Mouse (Mus musculus) neural tube, embryonic 13.5 days (tissue): ENCODE measurements around the gene Rab31. TPM values are rescaled to one million over a fixed set of nuclear protein-coding genes. Genes with fewer than 3 reads are reported as not detected.

Source experiments
- ATAC-seq: fragments of 200-750 bp; cut with Nextera tagmentation; 2 replicates; pipeline ENCODE4 v1.8.0; 2017; ENCODE audit warnings: low read depth, mild to moderate bottlenecking, moderate TSS enrichment, moderate library complexity
- H3K27ac ChIP-seq: fragments of 300-500 bp; sonication (generic); replicated peaks from 2 replicates; pipeline ENCODE4 v1.5.1; 2015; ENCODE audit warnings: moderate library complexity, mild to moderate bottlenecking, inconsistent platforms
- H3K27me3 ChIP-seq: fragments of 300-500 bp; sonication (generic); 2 replicates; pipeline ENCODE4 v1.6.1; 2015; ENCODE audit warnings: mild to moderate bottlenecking, inconsistent platforms
- H3K36me3 ChIP-seq: fragments of 300-500 bp; sonication (generic); 2 replicates; pipeline ENCODE4 v1.6.1; 2015; ENCODE audit warnings: mild to moderate bottlenecking, inconsistent platforms
- H3K4me1 ChIP-seq: fragments of 300-500 bp; sonication (generic); replicated peaks from 2 replicates; pipeline ENCODE4 v1.6.1; 2015; ENCODE audit warnings: inconsistent platforms
- H3K4me2 ChIP-seq: fragments of 300-500 bp; sonication (generic); 2 replicates; pipeline ENCODE4 v1.6.1; 2015; ENCODE audit warnings: inconsistent platforms, mild to moderate bottlenecking, moderate library complexity
- H3K4me3 ChIP-seq: fragments of 300-500 bp; sonication (generic); 2 replicates; pipeline ENCODE4 v1.5.1; 2015; ENCODE audit warnings: mild to moderate bottlenecking, inconsistent platforms
- H3K9ac ChIP-seq: fragments of 300-500 bp; sonication (generic); 2 replicates; pipeline ENCODE4 v1.6.1; 2015; ENCODE audit warnings: moderate library complexity, mild to moderate bottlenecking, inconsistent platforms
- H3K9me3 ChIP-seq: fragments of 300-500 bp; sonication (generic); 2 replicates; pipeline ENCODE4 v1.6.1; 2016; ENCODE audit warnings: inconsistent platforms
- WGBS: fragments of 180-500 bp; shearing (Covaris S2); methylation state at CpG from one replicate; pipeline ENCODE4 v1.1.7; 2015; 5-methylcytosine and 5-hydroxymethylcytosine counted together
- polyA plus RNA-seq: library from polyadenylated mRNA; unstranded; fragments of >200 nt; fragmentation: Nextera tagmentation; extraction: Ambion mirVana; gene quantifications from 2 replicates; pipeline ENCODE4 v1.2.1, GENCODE M21; 2015

Rab31 gene
- polyA plus RNA-seq, 1 experiment from 2014 or later, result 65.5 TPM

DNA sequence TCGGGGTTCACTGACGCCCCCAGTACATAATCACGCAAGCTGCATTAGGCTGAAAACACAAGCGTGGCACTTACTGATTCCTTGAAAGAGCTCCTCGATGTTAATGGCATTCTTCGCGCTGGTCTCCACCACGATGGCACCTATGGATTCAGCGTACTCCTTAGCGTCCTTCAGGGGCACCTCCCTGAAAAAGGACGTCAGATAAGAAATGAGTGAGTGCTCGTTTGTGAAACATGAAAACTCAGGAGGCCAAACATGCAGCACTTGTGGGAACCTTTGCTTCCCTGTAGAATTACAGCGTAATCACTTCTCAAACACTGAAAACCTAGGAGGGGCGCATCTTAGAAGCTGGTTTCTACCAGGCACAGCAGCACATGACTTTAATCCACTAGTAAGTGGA lies 104.8 kb downstream of the Rab31 start:
- ATAC-seq, result no peak
- Histone ChIP-seq H3K4me3 (no peak overlapping the region), H3K36me3 (peaks cover 13% of the 10 kb centered on the region; the same call in 1 of the 2 replicates), H3K4me2 (no peak overlapping the region), H3K9ac (no peak overlapping the region), H3K4me1 (0 out of 2 replicates have a peak, but pooled peaks cover 5% of the 10 kb centered on the region), H3K27ac (no peak overlapping the region), H3K27me3 (no peaks in the 10 kb centered on the region), H3K9me3 (no peaks in the 10 kb centered on the region)
- 88% methylated on average over 14 of the region's 14 CpGs for WGBS

DNA sequence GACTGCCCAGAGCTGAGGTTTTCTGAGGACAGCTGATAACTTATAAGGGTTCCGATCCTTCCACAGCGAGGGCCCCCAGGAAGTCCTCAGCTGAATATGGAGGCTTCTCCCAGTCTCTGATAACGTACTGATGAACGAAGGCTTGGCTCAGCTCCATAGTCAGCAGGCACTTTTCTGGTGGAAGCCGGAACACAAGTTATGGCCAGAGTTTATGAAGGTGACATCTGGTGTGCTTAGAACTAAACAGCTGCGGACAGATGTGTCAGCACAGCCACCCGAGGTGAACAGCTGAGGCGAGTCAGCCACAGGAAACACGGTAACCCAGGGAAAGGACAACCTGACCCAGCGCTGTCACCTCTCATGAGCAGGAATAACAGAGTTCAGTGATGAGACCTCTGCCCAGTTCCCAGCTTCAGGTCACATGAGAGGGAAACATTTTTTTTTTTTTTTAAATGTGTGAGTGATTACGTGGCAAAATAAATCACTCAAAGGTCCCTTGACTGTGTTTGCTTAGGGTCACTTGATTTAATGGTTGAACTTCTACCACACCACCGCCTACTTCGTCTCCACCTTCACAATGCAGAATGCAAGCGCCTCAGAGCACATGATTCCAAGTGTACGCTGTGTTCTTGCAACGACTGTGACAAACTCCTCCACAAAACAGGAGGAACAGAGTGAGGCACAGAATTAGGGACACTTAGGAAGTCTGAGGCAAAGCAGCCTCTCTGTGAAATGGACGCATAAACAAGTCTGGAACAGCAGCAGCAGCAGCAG lies 106.0 kb downstream of the Rab31 start:
- Histone ChIP-seq H3K27ac (no peak overlapping the region), H3K36me3 (peaks cover 13% of the 10 kb centered on the region; the same call in 1 of the 2 replicates), H3K9me3 (no peaks in the 10 kb centered on the region), H3K4me1 (0 out of 2 replicates have a peak, but pooled peaks cover 5% of the 10 kb centered on the region), H3K27me3 (no peaks in the 10 kb centered on the region), H3K9ac (no peak overlapping the region), H3K4me2 (no peak overlapping the region), H3K4me3 (no peak overlapping the region)
- WGBS, result 82% methylated on average over 17 of the region's 17 CpGs
- ATAC-seq, result no peak

DNA sequence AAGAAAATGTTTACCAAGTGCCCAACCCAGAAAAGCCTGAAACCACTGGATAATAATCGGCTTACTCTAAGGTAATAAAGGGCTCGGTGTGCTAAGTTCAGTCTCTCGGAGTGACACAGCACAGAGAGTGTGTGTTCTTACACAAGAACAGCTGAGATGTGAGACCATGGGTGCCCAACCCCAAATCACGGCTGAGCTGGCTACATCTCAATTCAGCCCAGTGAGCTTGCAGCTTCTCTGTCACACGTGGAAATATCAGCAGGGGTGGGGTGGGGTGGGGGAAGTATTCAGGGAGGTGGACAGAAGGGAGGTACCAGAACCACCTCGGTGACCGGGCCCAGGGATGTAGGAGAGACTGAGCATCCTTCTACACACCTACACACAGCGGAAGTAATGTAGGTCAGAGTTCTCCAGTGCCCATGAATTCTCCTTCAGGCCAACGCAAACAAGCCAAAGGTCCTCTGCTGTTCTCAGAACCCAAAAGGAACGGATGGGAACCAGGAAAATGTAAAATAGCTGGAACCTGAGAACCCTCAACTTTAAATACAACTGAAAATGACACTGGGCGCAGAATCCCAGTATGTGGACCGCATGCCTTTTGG lies 106.7 kb downstream of the Rab31 start:
- no peak overlapping the region for H3K4me2 ChIP-seq
- no peaks in the 10 kb centered on the region for H3K9me3 ChIP-seq
- 90% methylated on average over 12 of the region's 12 CpGs for WGBS
- H3K27me3 ChIP-seq, result no peaks in the 10 kb centered on the region
- ATAC-seq, result no peak
- H3K4me1 ChIP-seq, result 0 out of 2 replicates have a peak, but pooled peaks cover 5% of the 10 kb centered on the region
- no peak overlapping the region for H3K4me3 ChIP-seq
- no peak overlapping the region for H3K27ac ChIP-seq
- H3K36me3 ChIP-seq, result peaks cover 13% of the 10 kb centered on the region; the same call in 1 of the 2 replicates
- no peak overlapping the region for H3K9ac ChIP-seq

DNA sequence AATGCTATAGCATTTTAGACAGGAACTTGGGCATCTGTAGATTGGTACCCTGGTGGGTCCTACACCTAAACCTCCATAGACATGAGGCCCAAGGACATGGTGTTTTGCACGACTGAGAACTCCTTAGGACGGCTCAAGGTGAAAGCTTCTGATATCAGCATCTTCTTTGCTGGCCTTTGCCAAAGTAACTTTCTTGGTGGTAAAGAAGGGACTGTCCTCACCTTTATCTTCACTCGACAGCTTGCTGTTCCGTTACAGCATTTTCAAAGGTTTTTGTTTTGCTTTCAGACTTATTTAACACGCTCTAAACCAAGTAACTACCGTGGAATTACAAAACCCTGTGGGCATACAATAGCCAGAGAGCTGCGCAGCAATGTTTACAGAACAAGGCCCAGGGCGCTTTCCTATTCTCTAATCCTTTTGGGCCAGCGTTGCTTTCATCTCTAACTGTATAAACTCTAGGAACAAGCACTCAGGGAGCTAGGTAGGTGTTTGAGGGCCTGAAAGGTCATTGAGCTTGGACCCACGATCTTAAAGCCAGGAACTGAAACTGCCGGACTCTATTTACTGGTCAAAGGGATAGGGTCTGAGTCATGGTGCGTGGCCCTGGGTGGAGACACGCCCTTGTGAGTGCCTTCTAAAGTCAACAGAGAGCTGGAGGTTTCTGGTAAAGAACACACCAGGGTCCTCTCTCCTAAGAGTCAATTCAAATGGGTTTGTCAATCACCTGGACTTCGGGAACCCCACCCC lies 109.0 kb downstream of the Rab31 start:
- 0 out of 2 replicates have a peak, but pooled peaks cover 5% of the 10 kb centered on the region for H3K4me1 ChIP-seq
- H3K36me3 ChIP-seq, result peaks cover 13% of the 10 kb centered on the region; the same call in 1 of the 2 replicates
- H3K4me3 ChIP-seq, result no peak overlapping the region
- no peaks in the 10 kb centered on the region for H3K9me3 ChIP-seq
- H3K4me2 ChIP-seq, result no peak overlapping the region
- 75% methylated on average over 14 of the region's 14 CpGs for WGBS
- H3K9ac ChIP-seq, result no peak overlapping the region
- ATAC-seq, result no peak
- H3K27me3 ChIP-seq, result no peaks in the 10 kb centered on the region
- no peak overlapping the region for H3K27ac ChIP-seq

DNA sequence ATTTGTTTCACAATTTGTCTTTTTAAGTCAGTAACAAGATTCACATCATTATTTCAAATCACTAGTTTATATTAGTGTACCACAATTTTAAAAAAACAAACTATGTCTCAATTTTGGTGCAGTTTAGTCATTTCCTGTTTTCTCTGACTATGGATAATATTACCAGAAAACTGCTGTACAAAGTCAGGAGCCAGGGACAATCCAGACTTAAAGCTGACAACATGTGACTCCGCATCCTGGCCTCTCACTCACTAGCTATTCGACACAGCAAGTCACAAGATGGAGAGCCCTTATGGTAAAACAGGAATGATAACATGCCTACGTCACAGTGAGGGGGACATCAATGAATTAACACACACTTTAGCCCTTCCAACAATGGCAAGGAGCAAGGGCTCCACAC lies 109.9 kb downstream of the Rab31 start:
- WGBS, result 91% methylated on average over 3 of the region's 3 CpGs
- no peak for ATAC-seq
- Histone ChIP-seq H3K36me3 (peaks cover 13% of the 10 kb centered on the region; the same call in 1 of the 2 replicates), H3K4me2 (no peak overlapping the region), H3K4me1 (0 out of 2 replicates have a peak, but pooled peaks cover 5% of the 10 kb centered on the region), H3K27ac (no peak overlapping the region), H3K9ac (no peak overlapping the region), H3K27me3 (no peaks in the 10 kb centered on the region), H3K4me3 (no peak overlapping the region), H3K9me3 (no peaks in the 10 kb centered on the region)

DNA sequence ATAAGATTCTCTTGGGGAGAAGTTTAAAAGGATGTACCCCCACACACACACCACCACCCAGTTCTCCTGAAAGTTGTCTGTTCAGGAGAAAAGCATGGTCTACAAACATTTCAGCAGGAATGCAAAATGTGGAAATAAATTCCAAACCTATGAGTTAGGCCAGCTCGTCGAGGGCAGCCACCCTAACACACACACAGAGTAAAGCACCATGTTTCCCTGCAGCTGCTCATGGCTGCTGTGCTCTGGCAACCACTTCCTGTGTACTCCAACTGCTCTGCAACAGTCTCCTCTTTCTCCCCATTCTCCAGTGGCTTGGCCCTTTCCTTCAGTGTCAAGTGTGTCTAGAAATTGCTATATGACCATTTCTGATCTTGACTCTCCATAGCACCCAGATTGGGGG lies 114.1 kb downstream of the Rab31 start:
- Histone ChIP-seq H3K36me3 (no peaks in the 10 kb centered on the region), H3K9me3 (no peaks in the 10 kb centered on the region), H3K27me3 (no peaks in the 10 kb centered on the region), H3K9ac (no peak overlapping the region), H3K4me1 (no peaks in the 10 kb centered on the region), H3K4me3 (no peak overlapping the region), H3K27ac (no peak overlapping the region), H3K4me2 (no peak overlapping the region)
- WGBS, result 87% methylated on average over 2 of the region's 2 CpGs
- no peak for ATAC-seq

DNA sequence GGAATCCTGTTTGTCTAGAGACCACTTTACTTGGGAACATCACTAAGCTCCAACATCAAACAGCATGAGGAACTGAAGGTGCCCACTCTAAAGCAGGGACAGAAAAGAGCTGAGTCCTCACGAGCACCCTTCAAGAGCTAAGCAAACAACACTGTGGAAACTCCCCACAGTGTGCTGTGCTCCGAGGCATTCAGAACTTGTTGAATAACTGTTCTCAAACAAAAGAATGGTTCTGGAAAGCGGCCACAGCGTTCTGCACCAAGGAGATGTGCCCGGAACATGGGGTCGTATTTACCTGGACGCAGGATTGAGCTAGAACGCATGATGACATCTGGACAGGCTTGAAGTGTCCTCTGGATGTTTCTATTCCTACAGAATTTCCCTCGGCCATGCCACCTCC lies 114.6 kb downstream of the Rab31 start:
- H3K27ac ChIP-seq, result no peak overlapping the region
- H3K9ac ChIP-seq, result no peak overlapping the region
- H3K9me3 ChIP-seq, result no peaks in the 10 kb centered on the region
- H3K4me3 ChIP-seq, result no peak overlapping the region
- WGBS, result 92% methylated on average over 9 of the region's 9 CpGs
- no peaks in the 10 kb centered on the region for H3K4me1 ChIP-seq
- peaks cover 3% of the 10 kb centered on the region; the same call in 1 of the 2 replicates for H3K36me3 ChIP-seq
- no peak for ATAC-seq
- no peak overlapping the region for H3K4me2 ChIP-seq
- H3K27me3 ChIP-seq, result no peaks in the 10 kb centered on the region

DNA sequence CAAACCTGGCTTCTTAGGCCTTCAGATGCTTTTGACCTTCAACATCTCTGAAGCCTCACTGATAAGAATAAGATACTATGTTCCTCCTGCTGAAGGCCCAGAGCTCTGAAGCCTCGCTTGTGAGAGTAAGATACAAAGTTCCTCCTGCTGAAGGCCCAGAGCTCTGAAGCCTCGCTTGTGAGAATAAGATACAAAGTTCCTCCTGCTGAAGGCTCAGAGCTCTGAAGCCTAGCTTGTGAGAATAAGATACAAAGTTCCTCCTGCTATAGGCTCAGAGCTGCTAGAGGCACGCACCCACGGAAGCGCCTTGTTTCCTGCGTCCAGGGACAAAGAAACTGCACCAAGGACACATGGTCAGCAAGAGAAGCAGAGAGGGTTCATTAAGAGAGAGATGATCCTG lies 115.8 kb downstream of the Rab31 start:
- no peak overlapping the region for H3K4me2 ChIP-seq
- ATAC-seq, result no peak
- H3K4me1 ChIP-seq, result no peaks in the 10 kb centered on the region
- H3K4me3 ChIP-seq, result no peak overlapping the region
- 96% methylated on average over 6 of the region's 6 CpGs for WGBS
- H3K9ac ChIP-seq, result no peak overlapping the region
- no peak overlapping the region for H3K27ac ChIP-seq
- no peaks in the 10 kb centered on the region for H3K9me3 ChIP-seq
- H3K36me3 ChIP-seq, result peaks cover 16% of the 10 kb centered on the region
- H3K27me3 ChIP-seq, result no peaks in the 10 kb centered on the region

DNA sequence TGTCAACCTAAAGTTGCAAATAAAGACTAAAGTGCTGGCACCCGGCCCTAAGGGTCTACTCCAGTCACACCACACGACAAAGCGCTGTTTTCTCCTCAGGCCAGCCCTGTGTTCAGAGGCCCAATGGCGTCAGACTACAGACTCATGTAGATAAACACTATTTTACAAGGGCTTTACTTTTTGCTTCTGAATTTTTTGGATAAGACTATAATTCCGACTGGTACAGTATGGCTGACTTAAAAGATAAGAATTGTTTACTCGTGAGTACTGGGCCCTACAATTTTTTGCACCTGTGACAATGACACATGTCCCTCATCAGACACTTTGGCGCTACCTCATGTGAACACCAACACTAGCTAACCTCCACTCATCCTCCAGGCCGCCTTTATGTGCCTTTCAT lies 116.5 kb downstream of the Rab31 start:
- 93% methylated on average over 8 of the region's 8 CpGs for WGBS
- Histone ChIP-seq H3K9ac (no peak overlapping the region), H3K4me1 (no peaks in the 10 kb centered on the region), H3K9me3 (no peaks in the 10 kb centered on the region), H3K27ac (no peak overlapping the region), H3K4me3 (no peak overlapping the region), H3K27me3 (no peaks in the 10 kb centered on the region), H3K4me2 (no peak overlapping the region), H3K36me3 (peaks cover 17% of the 10 kb centered on the region)
- no peak for ATAC-seq

DNA sequence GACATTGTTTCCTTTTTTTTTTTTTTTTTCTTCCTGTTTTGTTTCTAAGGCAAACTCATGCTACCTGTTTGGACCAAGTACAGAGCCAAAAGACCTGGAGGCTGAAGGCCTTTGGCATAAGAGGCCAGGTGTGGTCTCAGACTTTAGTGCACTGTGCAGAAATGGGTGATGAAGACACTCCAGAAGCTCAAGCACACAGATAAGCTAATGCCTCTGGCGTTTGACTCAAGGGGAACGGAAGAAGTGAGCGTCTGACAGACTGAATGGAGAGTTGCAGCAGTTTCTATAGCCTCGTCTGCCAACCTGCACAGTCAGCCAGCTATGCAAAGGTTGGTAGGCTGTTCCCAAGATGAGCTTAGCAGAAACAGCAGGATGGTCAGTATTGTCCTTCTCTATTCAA lies 116.9 kb downstream of the Rab31 start:
- Histone ChIP-seq H3K27me3 (no peaks in the 10 kb centered on the region), H3K27ac (no peak overlapping the region), H3K4me2 (no peak overlapping the region), H3K9ac (no peak overlapping the region), H3K4me3 (no peak overlapping the region), H3K36me3 (peaks cover 17% of the 10 kb centered on the region), H3K4me1 (no peaks in the 10 kb centered on the region), H3K9me3 (no peaks in the 10 kb centered on the region)
- no peak for ATAC-seq
- WGBS, result 90% methylated on average over 4 of the region's 4 CpGs

DNA sequence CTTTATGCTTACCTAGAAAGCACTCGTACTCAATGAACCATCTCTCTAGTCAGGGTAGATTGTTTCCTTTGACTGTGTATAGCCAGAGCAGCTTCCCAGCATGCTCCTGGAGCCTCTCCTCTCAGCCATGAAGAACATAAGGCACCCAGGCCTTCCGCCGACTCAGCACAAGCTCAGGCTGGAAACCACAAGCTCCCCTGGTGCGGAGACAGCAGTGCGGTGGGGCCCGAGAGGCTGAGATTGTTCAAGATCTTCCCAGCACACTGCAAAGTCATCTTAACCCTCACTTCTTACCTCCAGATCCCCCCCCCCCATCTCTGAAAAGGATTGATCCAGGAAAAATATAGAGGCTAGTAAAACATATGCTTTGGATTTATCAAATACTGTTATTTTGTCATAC lies 122.0 kb downstream of the Rab31 start:
- no peak for ATAC-seq
- Histone ChIP-seq H3K4me2 (no peak overlapping the region), H3K4me3 (no peak overlapping the region), H3K27ac (no peak overlapping the region), H3K4me1 (0 out of 2 replicates have a peak, but pooled peaks cover 2% of the 10 kb centered on the region), H3K9ac (no peak overlapping the region), H3K27me3 (no peaks in the 10 kb centered on the region), H3K36me3 (peaks cover 17% of the 10 kb centered on the region), H3K9me3 (no peaks in the 10 kb centered on the region)
- WGBS, result 92% methylated on average over 6 of the region's 6 CpGs

DNA sequence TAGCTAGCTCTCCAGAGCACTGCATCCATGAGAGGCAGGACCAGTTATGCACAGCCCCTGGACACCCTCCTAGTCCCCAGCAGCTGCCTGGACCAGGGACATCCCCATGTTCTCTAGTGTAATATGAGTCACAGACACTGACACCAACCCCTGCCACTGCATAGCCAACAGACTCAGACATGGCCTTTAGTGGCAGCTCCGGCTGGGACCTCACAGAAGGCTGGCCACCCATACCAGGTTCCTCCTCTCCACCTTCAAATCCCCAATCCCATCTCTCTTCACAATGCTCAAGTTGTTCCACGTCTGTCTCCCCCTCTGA lies 123.4 kb downstream of the Rab31 start:
- H3K4me3 ChIP-seq, result no peak overlapping the region
- H3K9me3 ChIP-seq, result no peaks in the 10 kb centered on the region
- 0 out of 2 replicates have a peak, but pooled peaks cover 2% of the 10 kb centered on the region for H3K4me1 ChIP-seq
- no peak for ATAC-seq
- H3K4me2 ChIP-seq, result no peak overlapping the region
- H3K9ac ChIP-seq, result no peak overlapping the region
- WGBS, result 81% methylated on average over 2 of the region's 2 CpGs
- H3K27ac ChIP-seq, result no peak overlapping the region
- H3K36me3 ChIP-seq, result peaks cover 17% of the 10 kb centered on the region
- no peaks in the 10 kb centered on the region for H3K27me3 ChIP-seq
